Mouse (Mus musculus) adrenal gland, adult 2 months (tissue): ENCODE data around the gene Apln. TPM values are rescaled to one million over a fixed set of nuclear protein-coding genes. Genes with fewer than 3 reads are reported as not detected.

Experiments
- DNase-seq: peaks from one replicate; pipeline ENCODE4 v3.0.0; 2021
- long read RNA-seq: library from polyadenylated mRNA; stranded (forward); transcript quantifications from one replicate; pipeline ENCODE4 v2.0.0, GENCODE M21; 2021
- polyA plus RNA-seq: library from polyadenylated mRNA; depleted of rRNA; stranded (reverse); fragments of >200 nt; gene quantifications from 2 replicates; pipeline ENCODE4 v1.2.3, GENCODE M21; 2012; rRNA removed
- total RNA-seq, 2 experiments: library from RNA; stranded (reverse); gene quantifications; 2 replicates each; pipeline ENCODE4 v1.2.3; 2021

Apln gene
- total RNA-seq (1 to 10 TPM; 1.6 to 5.0 TPM), polyA plus RNA-seq (3.1 and 8.3 TPM in 2 replicates)
- long read RNA-seq, partial matches to known transcripts, result 0 of 4 reads
- long read RNA-seq, other reads (novel, unspliced or antisense), result 1 of 4 reads

GRCm38 (mm10) chrX:48034144-48035113, at the start of gene Apln:
Apln (minus strand) TSS chrX:48034853.
- peak; percentile 66 for DNase-seq

DNA sequence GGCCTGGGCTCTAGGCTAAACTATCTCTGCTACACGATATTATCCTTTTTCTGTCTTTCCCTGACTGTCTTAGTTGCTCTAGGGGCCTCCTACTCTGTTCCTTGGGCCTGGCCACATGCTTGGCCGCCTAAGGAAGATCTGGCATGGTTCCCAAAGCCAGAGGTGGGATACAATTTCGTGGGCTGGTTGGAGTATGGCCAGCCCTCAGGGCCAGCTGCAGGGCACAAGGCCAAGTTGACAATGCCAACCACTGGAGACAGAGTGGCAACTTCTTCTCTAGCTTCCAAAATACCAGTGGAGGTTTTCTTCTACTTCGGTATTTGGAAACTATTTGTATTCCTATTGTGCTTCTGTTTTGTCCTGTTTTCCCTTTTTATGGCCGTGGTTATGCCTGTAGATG, 47.7 kb upstream of the Apln start:
- peak; percentile 35 for DNase-seq

DNA sequence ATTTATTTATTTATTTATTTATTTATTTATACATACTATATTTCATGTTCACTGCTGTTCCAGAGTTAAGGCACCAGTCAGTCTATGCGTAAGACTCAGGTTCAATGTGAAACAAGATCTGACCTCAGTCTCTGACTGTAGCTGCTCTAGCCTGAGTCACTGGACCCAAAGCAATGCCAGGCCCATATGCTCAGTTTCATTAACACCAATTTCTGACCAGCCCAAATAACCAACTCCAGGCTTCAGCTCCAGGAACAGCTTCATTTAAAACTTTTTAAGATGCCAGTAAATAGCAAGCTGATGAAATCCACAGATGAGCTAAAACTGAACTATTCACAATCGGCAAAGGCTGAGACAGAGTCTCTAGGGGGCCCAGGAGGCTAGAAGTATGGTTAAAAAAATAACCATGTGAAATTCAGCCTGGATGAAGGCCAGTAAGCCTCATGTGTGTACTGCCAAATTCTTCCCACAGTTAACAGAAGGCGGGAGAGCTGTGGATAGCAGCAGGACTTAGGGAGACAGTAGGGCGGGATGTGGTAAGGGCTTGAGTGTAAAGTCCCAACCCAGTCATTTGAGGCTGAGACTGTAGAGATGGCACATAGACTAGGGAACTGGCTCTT, 42.3 kb upstream of the Apln start:
- no peak for DNase-seq

DNA sequence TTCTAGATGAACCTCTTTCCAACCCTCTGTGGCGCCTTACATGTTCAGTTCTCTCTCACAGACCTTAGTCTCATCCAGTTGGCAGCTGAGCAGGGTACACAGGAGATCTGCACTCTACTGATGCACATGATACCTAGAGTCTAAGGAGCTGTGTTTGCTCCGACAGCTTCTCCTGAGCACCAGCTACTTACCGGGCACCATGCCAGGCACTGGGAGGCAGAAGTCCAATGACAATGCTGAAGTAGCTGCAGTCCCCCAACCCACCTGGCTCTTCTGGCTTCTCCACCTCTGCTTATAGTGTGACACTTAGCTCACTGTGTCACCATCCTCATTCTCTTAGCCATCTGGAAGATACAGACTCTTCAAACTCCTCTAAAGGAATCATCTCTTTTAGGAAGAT, 40.0 kb upstream of the Apln start:
- no peak for DNase-seq

- no peak for DNase-seq
Observed at GRCm38 (mm10) chrX:48072401-48072800, 37.7 kb upstream of the Apln start.

DNA sequence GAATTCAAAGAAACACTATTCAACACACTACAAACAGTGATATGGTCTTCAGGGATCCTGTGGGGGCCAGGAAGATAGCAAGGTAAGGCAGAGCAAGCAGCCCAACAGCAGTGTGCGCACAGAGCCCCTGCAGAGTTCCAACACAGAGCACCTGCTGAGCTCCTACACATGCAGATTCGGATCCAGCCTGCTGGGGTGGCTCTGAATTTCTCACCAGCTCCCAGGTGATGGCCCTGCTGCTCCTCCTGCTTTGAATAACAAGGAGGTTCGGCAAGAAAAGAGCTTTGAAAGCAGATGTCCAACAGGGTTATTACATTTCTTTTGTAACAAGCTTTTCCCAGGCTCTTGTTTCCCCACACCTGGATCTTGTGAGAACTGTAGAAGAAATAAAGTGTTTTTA, 37.3 kb upstream of the Apln start:
- no peak for DNase-seq

DNA sequence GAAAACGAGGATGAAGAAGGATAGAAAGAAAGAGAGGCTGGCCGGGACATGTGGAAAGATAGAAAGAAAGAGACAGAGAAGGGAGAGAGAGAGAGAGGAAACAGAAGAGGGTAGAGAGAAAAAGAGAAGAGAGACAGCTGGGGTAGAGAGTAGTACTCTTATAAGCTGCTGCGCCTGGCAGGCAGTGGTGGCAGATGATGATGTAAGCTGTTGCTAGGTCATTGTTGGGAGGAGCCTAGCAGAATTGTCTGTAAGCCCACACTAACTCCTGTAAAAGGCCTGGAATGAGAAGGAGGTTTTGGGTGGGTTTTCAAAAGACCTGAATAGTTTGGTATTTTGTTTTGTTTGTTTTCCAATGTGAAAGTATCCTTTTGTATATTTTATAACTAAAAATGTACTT, 32.2 kb upstream of the Apln start:
- DNase-seq, result no peak

DNA sequence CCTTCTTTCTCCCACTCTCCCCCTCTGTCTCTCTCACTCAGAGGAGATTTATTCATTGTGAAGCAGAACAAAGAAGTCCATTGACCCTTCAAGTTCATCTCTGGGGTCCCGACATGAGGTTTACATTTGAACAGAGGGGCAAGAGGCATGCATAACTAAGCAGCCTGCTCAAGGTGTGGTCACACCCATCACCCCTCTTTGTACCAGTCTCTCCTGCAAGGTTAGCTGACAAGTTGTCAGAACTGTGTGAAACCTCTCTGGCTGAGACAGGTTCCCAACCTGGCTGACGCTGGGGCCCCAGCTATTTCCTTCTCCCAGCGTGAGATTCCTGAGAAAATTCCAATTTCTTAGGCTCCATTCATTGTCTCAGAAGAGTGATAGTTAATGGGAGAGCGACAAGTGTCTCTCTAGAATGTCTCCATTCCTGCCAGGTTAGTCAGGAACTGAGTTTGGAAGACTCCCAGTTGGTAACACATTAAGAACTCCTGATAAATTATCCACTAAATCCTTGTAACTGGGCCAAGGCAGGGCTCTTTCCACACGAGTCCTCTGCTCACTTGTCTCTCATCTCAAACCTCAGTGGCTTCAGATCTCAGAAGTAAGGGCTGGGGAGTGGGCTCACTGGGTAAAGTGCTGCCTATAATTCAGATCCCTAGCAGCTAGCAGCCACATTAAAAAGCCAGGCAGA, 29.7 kb upstream of the Apln start:
- DNase-seq, result peak; percentile 19

DNA sequence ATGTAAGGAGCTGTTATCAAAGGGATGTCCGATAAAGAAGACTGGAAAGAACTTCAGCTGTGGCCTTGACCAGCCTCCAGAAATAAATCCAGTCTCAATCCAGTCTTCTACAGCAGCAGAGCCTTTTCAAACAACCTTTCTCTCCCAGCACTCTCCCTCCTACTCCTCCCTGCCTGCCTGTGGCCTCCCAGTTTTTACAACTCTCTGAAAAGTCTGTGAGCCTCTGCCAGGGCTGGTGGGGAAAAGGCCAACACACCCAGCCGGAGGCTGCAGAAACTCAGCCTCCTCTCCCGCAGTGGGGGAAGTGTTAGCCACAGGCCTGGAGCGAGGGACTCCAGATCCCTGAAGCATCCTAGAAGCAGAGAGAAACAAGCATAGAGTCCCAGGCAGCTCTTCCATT, 27.8 kb upstream of the Apln start:
- DNase-seq, result no peak

DNA sequence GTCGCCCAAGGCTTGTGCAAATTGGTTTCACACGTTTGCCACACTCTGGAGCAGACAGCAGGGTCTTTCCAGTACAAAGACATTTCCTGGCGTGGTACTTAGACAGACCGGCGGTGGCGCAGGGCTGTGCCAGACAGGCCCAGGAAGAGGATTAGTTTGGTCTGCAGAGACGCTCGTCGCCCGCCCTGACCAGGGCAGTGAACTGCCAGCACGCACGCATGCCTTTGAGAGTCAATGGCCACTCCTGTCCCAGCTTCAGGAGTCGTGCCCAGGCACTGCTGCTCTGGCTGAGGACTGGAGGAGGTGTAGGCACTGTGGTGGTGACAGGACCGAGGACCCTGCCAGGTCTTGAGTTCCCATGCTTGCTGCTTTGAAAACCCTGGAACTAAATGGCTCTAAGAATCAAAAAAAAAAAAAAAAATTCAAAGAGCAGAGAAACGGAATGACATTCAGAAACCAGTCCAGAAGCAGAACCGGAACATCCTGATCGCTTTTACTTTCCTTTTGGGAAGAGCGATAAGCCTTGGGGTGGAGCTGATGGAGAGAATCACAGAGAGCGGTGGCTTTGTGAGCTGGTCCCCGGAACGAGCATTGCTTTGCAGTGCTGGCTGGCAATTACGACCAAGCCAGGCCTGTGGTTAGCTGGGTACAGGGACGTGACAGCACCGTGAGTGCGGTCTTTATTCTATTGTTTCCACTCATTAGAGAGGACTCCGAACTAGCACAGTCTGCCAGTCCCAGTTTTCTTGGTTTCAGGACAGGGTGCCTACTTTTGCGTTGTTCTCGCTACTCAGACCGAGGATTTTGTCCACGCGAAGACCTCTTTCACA, 19.7 kb upstream of the Apln start:
- peak; percentile 56 for DNase-seq

GRCm38 (mm10) chrX:48053743-48054142, 19.1 kb upstream of the Apln start:
- no peak for DNase-seq

- no peak for DNase-seq
Observed at GRCm38 (mm10) chrX:48046315-48046714, 11.7 kb upstream of the Apln start.

GRCm38 (mm10) chrX:48044261-48044660, 9.6 kb upstream of the Apln start:
- no peak for DNase-seq

GRCm38 (mm10) chrX:48042748-48043147, 8.1 kb upstream of the Apln start:
- no peak for DNase-seq

GRCm38 (mm10) chrX:48040379-48040778, 5.7 kb upstream of the Apln start:
- no peak for DNase-seq

DNA sequence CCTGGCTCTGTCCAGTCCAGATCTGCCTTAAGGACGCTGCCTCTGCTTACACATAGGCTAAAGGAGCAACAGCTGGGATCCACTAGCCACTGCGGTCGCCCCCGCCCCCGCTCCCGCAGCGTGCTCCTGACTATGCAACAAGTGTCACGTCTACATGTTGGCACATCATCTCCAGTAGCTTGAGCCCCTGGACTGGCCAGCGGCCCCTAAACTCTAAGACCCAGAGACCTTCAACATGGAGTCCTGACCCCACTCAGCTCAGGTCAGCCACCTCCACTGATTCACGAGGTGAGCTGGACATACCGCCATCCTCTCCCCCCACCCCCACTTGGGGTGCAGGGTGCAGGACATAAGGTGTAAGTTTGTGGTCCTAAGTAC, 898 bp downstream of the Apln start:
- no peak for DNase-seq

- DNase-seq, result peak; percentile 12
Observed at GRCm38 (mm10) chrX:48033024-48033423, 1.6 kb downstream of the Apln start.

GRCm38 (mm10) chrX:48031866-48032265, 2.8 kb downstream of the Apln start:
- no peak for DNase-seq

GRCm38 (mm10) chrX:48030593-48030992, 4.1 kb downstream of the Apln start:
- no peak for DNase-seq

DNA sequence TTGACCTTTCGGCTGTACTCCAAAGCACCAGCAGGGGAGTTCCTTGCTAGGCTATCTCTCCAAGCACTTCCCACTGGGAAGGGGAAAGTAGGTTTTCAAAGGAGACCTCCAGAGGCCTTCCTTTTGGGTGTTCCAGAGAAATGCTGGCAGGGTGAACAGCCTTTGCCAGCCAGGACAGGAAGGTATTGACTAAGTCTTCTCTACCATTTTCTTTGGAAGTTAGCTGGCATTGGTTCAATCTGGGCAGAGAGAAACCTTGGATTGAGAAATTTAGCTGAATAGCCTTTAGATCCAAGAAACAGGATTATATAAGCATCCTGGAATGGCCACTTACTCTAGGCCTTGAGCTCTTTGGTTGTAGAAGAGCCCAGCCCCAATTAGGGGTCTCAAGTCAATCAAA, 11.8 kb downstream of the Apln start:
- peak; percentile 31 for DNase-seq

GRCm38 (mm10) chrX:48019940-48020339, 14.7 kb downstream of the Apln start:
- DNase-seq, result peak; percentile 64

GRCm38 (mm10) chrX:48019359-48019758, 15.3 kb downstream of the Apln start:
- no peak for DNase-seq
